Mouse (Mus musculus) G1E-ER4 (cell line): Measurements from ENCODE around the gene Gpsm3. TPM values are rescaled to one million over a fixed set of nuclear protein-coding genes. Genes with fewer than 3 reads are reported as not detected.

Experiments
- GATA1 ChIP-seq: IDR thresholded peaks from one replicate; pipeline ENCODE4 v1.8.0; 2012; ENCODE audit warnings: low read length, inconsistent platforms
- polyA plus RNA-seq: library from polyadenylated mRNA; stranded (reverse); fragments of >175 nt; gene quantifications from 2 replicates; pipeline ENCODE4 v1.2.3, GENCODE M21; 2012

The Gpsm3 gene
- polyA plus RNA-seq, 1 experiment, result 335 TPM

DNA sequence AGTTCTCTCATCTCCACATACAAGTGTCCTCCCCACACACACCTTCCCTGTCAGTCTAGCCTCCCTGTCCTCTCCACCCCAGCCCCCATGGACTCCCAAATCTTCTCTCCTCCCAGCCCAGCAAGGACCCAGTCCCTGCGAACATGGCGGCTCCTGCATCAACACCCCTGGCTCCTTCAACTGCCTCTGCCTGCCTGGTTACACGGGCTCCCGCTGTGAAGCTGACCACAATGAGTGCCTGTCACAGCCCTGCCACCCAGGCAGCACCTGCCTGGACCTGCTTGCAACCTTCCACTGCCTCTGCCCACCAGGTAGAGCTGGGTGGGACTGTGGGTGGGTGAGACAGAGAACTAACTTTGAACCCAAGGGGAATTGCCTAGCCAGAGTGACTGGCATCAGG is 19.7 kb upstream of the Gpsm3 start:
- TF ChIP-seq GATA1, result no peak

- no peak for TF ChIP-seq GATA1
These were observed 17.7 kb upstream of the Gpsm3 start for GRCm38 (mm10) chr17:34571875-34572274.

- no peak for TF ChIP-seq GATA1
These were observed 17.2 kb upstream of the Gpsm3 start for GRCm38 (mm10) chr17:34572361-34572760.

DNA sequence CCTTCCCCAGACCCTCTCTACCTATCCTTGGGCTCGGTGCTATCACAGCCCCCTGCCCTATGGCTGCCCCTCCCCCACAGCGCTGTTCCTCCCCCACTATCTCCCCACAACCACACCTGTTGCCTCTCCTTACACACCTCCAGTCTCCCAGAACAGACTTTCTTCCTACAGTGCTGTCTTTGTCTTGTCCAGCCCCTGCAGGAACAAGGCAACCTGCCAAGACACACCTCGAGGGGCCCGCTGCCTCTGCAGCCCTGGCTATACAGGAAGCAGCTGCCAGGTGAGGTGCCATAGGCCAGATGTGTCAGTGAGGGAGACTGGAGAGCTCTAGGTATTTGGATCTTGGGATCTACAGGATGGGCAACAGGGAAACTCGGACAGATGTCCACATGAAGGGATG is 13.0 kb upstream of the Gpsm3 start:
- no peak for TF ChIP-seq GATA1

- no peak for TF ChIP-seq GATA1
These were observed 11.5 kb upstream of the Gpsm3 start for GRCm38 (mm10) chr17:34578070-34578469.

GRCm38 (mm10) chr17:34582528-34582927 is 7.1 kb upstream of the Gpsm3 start:
- no peak for TF ChIP-seq GATA1

DNA sequence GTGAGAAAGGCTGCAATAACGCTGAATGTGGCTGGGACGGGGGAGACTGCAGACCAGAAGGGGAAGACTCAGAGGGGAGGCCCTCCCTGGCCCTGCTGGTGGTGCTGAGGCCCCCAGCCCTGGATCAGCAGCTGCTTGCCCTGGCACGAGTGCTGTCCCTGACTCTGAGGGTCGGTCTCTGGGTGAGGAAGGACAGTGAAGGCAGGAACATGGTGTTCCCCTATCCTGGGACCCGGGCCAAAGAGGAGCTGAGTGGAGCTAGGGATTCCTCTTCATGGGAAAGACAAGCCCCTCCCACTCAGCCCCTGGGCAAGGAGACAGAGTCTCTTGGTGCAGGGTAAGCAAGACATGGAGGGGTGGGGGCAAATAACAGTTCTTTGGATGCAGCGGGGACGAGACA is 6.2 kb upstream of the Gpsm3 start:
- no peak for TF ChIP-seq GATA1

- TF ChIP-seq GATA1, result no peak
These were observed 5.8 kb upstream of the Gpsm3 start for GRCm38 (mm10) chr17:34583819-34584218.

GRCm38 (mm10) chr17:34585121-34585520 is 4.5 kb upstream of the Gpsm3 start:
- TF ChIP-seq GATA1, result no peak

DNA sequence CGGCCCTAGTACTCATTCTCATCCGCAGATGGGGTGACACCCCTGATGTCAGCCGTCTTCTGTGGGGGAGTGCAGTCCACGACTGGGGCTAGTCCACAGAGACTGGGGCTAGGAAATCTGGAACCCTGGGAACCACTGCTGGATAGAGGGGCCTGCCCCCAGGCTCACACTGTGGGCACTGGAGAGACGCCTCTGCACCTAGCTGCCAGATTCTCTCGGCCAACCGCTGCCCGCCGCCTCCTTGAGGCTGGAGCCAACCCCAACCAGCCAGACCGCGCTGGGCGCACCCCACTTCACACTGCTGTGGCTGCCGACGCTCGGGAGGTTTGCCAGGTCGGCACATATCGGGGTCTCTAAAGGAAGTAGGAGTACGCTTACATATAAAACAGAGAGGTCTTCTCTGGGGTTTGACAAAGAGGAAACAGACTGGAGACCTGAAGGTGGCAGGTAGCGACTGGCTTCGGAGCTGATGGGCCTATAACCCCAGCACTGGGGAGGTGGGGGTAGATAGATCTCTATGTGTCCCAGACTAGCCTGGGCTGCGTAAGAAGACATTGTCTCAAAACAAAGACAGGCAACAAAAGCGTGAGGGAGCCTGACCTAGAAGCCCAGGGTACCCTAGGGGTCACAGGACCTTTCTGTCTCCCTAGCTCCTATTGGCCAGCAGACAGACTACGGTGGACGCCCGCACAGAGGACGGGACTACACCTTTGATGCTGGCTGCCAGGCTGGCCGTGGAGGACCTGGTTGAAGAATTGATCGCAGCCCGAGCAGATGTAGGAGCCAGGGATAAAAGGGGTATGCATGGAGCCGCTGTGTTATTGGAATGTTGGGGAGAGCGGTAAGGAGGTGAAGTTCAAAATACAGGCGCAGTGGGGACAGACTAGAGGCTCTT is 3.5 kb upstream of the Gpsm3 start:
- no peak for TF ChIP-seq GATA1

DNA sequence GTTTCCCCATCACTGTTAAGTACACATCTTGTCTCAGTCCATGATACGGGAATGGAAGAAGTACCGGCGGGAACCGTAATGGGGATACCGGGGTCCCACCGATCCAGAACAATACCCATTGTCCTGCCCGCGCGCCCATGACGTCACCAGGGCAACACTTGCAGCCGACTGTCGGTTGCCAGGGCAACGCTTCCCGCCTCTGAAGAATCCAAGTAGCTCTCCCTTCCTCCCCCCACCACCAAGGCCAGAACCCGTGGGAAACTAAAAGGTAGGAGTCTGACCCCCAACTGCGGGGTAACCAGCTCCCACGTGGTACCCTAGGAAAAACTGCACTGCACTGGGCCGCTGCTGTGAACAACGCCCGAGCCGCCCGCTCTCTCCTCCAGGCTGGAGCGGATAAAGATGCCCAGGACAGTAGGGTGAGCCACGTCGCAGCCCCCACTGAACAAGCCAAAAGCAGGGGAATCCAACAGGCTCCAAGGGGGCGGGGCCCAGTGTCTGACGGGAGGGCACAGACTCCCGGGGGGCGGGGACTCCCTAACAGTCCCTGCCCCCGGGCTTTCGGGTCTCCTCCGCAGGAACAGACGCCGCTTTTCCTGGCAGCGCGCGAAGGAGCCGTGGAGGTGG is 2.7 kb upstream of the Gpsm3 start:
- no peak for TF ChIP-seq GATA1

DNA sequence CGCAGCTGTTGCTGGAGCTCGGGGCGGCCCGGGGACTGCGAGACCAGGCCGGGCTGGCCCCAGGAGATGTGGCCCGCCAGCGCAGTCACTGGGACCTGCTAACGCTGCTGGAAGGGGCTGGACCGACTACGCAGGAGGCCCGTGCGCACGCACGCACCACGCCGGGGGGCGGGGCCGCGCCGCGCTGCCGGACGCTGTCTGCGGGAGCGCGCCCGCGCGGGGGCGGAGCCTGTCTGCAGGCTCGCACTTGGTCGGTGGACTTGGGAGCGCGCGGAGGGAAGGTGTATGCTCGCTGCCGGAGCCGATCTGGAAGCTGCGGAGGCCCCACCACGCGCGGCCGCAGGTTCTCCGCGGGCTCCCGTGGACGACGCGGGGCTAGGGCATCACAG is 2.2 kb upstream of the Gpsm3 start:
- TF ChIP-seq GATA1, result no peak

- no peak for TF ChIP-seq GATA1
These were observed 1.8 kb upstream of the Gpsm3 start for GRCm38 (mm10) chr17:34587814-34588213.

DNA sequence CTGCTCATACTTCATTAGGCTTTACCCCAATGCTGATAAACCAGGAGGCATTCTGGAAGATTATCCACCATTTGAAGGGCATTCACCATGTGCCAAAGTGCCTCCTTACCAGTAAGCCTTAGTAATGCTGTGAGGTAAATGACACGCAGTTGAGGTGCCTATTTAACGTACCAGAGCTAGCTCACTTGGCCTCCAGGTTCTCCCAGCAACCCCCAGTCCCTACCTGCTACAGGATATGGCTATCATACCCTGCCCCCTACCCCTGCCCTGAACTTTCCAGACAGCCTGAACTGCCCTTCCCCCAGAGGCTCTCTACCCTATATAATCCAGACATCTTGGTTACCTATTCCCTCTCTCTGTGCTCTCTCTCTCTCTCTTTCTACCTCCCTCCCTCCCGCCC is 839 bp upstream of the Gpsm3 start:
- no peak for TF ChIP-seq GATA1

DNA sequence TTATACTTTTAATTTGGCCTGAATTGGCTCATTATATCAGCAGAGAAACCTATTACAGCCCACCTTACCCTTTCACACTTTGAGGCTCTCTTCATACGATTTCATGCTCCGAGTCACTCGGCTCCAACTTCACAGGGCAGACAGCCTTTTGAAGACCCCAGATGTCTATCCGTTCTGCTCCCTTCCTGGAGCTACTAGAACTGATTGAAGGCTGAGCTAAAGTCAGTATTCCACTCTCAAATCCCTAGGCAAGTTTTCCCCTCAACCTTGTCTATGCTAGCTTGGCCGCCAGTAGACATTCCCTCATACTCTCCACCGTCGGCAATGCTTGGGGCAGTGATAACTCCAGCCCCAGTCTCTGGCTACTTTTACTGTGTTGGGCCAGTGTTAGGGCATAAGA is 400 bp upstream of the Gpsm3 start:
- no peak for TF ChIP-seq GATA1

GRCm38 (mm10) chr17:34590154-34590987 is 765 bp downstream of the Gpsm3 start:
- no peak for TF ChIP-seq GATA1
